Mouse (Mus musculus) thymus, adult 2 months (tissue): ENCODE data around the gene Olfr701.

Source experiments
- CTCF ChIP-seq: fragments of 200-500 bp; IDR thresholded peaks from 2 replicates; pipeline ENCODE4 v1.5.1; 2012; ENCODE audit warnings: mild to moderate bottlenecking, control low read depth, low read length, moderate library complexity, borderline replicate concordance; ENCODE audit not compliant: control insufficient read depth, poor library complexity, insufficient read depth; ENCODE audit errors: extremely low read depth
- POLR2A ChIP-seq: fragments of 200-500 bp; IDR thresholded peaks from 2 replicates; pipeline ENCODE4 v1.6.1; 2012; ENCODE audit warnings: mild to moderate bottlenecking, low read length, control low read depth, moderate library complexity; ENCODE audit not compliant: control insufficient read depth, poor library complexity, insufficient read depth; ENCODE audit errors: extremely low read depth

DNA sequence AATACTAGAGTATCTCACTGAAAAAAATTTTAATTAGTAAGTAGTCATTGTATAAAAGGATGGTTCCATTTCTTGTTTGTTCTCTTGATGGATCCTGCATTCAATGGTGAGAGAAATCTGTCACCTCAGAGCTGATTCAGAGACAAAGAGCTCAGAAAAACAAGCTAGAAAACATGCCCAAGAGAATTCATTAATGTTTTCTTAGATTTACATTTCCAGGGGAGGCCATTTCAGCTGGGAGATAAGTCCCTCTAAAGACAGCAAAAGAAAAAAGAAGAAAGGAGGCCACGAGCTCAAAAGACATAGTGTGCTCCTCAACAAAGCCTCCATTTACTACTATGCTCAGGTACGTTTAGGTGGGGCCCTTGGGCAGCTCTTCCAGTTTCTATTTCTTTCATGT, 29.1 kb downstream of the Olfr701 start, which contains the start of gene Olfr703:
- TF ChIP-seq POLR2A (no peak), CTCF (no peak)
